Mouse (Mus musculus) bone marrow macrophage, adult 2 months (primary cell): Measurements from ENCODE around the gene Tbc1d5. TPM values are rescaled to one million over a fixed set of nuclear protein-coding genes. Genes with fewer than 3 reads are reported as not detected.
A peak's percentile ranks its signal among the peaks of the same experiment; 100 is the strongest.

ENCODE experiments used
- H3K27ac ChIP-seq: 2 replicates; pipeline ENCODE4 v1.5.1; 2012; ENCODE audit warnings: low read depth, low read length; ENCODE audit not compliant: insufficient read depth
- H3K4me1 ChIP-seq: 2 replicates; pipeline ENCODE4 v1.6.1; 2012; ENCODE audit warnings: low read length; ENCODE audit not compliant: control insufficient read depth, insufficient read depth
- H3K4me3 ChIP-seq: 2 replicates; pipeline ENCODE4 v1.5.1; 2012; ENCODE audit warnings: mild to moderate bottlenecking, low read length, moderate library complexity; ENCODE audit not compliant: insufficient read depth
- CTCF ChIP-seq: IDR thresholded peaks from 2 replicates; pipeline ENCODE4 v1.5.1; 2012; ENCODE audit warnings: low read depth, mild to moderate bottlenecking, low read length, moderate library complexity
- POLR2A ChIP-seq: IDR thresholded peaks from 2 replicates; pipeline ENCODE4 v1.6.1; 2012; ENCODE audit warnings: mild to moderate bottlenecking, low read depth, low read length, borderline replicate concordance
- polyA plus RNA-seq: library from polyadenylated mRNA; stranded (reverse); fragments of >200 nt; gene quantifications from 2 replicates; pipeline ENCODE4 v1.2.4, GENCODE M21; 2012; ENCODE audit not compliant: missing spikeins, insufficient read depth, insufficient read length

Tbc1d5 gene
- polyA plus RNA-seq, 1 experiment = 41.9 TPM

DNA sequence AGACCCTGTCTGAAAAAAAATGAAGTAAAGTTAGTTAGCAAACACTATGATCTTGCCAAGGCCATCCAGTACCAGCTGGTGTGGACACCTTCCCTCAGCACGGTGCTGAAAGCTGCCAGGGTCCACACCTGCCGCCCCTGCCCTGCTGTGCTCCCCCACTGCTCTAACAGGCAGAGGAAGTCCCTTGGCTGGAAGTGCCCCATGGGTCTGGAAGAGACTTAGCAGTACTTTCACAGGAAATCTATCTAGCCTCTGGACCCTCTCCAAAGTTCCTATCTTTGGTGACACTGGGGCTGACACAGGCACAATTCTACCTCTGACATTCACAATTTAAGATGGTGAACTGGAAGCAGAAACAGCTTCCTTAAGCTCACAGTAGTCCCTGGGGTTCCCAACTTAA lies 442.1 kb downstream of the Tbc1d5 start:
- H3K27ac ChIP-seq = peak overlapping the region; percentile 48
- no peak overlapping the region for H3K4me3 ChIP-seq
- peaks cover 45% of the 10 kb centered on the region for H3K4me1 ChIP-seq
- TF ChIP-seq POLR2A (no peak), CTCF (no peak)

DNA sequence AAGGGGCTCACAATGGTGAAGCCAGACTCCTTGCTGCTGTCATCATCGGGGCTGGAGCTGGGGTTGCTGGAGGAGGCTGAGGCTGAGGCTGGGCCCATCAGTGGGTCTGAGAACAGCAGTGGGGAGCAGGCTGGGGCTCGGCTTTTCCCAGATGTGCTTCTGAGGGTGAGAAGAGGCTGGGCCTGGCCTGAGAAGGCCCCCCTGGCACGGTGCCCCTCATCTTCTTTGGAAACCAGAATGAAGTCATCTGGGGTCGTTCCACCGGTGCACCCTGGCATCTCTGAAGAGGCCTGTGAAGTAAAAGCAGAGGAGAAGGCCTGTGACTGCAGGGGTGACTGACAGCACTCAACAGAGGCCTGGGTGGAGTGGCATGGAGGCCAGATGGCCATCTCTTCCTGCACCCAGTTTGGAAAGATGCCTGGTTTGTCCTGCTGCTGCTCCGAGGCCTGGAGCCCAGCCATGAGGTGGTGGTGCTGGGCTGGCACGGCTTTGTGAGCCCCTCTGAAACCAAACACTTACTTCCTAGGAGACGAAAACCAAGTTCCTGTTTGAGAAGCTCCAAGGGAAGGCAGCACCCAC lies 443.1 kb downstream of the Tbc1d5 start:
- Histone ChIP-seq H3K27ac (peak overlapping the region; percentile 88), H3K4me3 (no peak overlapping the region), H3K4me1 (peaks cover 45% of the 10 kb centered on the region)
- no peak for TF ChIP-seq POLR2A

DNA sequence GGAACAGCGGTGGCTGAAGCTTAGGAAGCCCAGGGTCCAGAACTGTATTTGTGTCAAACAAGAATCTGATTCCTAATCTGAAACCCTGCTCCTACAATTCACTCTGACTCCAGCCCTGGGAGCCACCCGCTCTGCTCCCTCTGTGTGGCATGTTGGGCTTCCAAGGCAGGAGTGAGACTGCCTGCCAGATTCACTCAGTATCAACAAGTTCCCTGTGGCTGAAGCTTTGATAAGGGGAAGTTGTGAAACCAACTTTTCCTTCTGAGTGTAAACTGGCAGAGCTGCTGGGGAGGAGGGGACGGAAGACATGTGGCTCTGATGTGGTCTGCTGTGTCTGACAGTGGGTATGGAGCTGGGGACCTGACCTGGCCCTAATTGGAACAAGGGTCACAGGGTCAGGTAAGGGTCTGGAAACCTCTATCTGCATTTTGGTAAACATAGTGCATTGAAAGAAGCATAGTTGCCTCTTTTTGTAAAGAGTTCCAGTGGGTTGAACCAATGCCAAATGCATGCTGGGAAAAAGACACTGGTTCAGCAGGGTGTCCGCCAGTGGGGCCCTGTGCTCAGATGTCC lies 443.7 kb downstream of the Tbc1d5 start:
- Histone ChIP-seq H3K27ac (peak overlapping the region; percentile 88), H3K4me1 (peaks cover 46% of the 10 kb centered on the region), H3K4me3 (no peak overlapping the region)
- TF ChIP-seq CTCF (no peak), POLR2A (no peak)

DNA sequence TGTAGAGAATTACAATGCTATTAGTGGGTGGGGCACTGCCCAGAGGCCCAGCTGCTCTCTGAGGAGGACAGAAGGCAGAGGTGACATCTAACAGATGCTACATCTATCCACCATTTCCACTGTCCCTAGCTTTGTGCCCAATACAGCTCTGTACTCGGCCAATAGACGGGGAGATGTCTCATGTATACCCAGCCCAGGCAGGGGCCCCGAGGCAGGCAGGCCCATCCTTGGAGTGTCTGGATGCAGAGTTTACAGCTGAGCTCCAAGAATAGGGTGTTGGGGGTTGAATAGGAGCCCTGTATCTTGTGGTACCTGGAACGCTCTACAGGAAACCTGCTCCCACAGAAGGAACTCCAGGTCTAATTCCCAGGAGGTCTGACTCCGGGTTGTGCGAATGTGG lies 444.4 kb downstream of the Tbc1d5 start:
- TF ChIP-seq CTCF = no peak
- TF ChIP-seq POLR2A = no peak
- Histone ChIP-seq H3K4me3 (no peak overlapping the region), H3K27ac (peak overlapping the region; percentile 88), H3K4me1 (peaks cover 53% of the 10 kb centered on the region)

DNA sequence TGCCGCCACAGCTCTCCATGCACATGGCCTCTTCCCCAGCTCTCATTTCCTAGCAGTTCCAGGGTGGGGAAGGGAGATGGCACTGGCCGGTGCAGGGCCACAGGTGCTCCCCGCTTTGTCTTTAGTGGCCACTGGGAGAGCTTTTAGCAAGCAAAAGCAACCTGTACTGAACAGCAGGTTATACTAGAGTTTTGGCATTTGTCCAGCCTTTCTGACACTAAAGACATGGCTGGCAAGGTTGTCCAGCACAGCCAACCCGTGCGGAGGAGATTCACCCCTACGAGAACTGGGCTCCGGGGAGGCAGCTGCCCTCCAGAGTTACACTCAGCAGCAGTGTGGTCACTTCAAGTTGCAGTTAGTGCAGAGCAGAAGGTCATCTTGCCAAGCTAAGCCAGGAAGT lies 445.8 kb downstream of the Tbc1d5 start:
- peaks cover 64% of the 10 kb centered on the region for H3K4me1 ChIP-seq
- no peak overlapping the region for H3K27ac ChIP-seq
- TF ChIP-seq POLR2A = no peak
- H3K4me3 ChIP-seq = no peak overlapping the region

DNA sequence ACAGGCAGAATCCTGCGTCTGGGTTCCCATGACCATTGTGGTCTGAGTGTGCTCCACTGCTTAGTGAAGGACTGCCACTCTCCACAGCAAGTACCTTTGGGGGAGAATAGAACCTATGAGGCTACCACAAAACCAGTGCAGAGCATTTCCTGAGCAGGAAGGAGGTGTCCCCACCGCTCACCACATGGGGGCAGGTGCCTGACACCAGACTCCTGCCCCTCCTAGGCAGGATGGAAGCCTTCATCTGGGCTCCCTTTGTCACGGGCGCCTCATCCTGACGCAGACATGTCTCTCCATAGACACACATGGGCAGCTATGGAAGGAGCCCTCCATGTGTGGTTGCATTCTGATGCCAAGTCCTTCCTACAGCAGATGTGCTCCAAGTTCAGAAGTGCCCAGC lies 447.3 kb downstream of the Tbc1d5 start:
- Histone ChIP-seq H3K27ac (no peak overlapping the region), H3K4me1 (peaks cover 58% of the 10 kb centered on the region), H3K4me3 (no peak overlapping the region)
- TF ChIP-seq CTCF (no peak), POLR2A (no peak)

DNA sequence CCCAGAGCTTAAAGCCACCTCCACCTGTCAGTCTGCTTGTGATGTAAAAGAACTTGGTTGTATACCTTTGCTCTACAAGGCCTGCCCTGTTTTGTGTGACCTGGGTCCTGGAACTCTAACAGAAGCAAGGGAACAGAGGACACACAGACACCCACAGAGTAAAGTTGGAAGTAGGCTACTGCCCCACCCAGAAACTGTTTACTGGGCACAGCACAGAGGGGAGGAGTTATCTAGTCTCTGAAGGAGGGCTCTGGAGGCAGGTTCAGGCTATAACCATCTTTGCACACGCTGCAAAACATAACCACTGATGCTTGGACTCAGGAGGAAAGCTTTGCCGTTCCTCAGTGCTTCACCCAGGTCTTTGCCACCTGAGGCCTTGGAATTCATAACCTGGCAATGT lies 448.3 kb downstream of the Tbc1d5 start:
- peaks cover 51% of the 10 kb centered on the region for H3K4me1 ChIP-seq
- H3K27ac ChIP-seq = no peak overlapping the region
- no peak for TF ChIP-seq CTCF
- no peak for TF ChIP-seq POLR2A

DNA sequence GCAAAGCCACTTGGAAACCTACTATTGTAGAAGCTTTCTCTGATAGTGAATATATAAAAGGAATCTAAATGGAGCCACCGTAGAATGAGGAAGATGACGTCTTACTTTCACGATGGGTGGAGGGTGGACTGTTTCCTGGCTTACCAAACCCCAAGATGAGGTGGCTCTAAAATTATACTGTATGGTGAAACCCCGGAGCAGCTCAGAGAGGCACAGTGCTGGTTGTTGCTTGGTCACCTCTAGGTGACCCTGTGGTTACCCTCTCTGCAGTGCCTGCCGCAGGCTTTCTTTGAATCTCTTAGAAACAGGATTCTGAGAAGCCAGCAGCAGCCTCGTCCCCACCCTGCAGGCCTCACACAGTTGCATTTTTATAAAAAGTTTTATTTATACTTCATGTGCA lies 449.6 kb downstream of the Tbc1d5 start:
- Histone ChIP-seq H3K27ac (peak overlapping the region; percentile 59), H3K4me3 (no peak overlapping the region), H3K4me1 (peaks cover 40% of the 10 kb centered on the region)
- TF ChIP-seq POLR2A = no peak
- TF ChIP-seq CTCF = no peak

More for the DNA sequence above, 448.3 kb downstream of the Tbc1d5 start:
- H3K4me3 ChIP-seq = no peak overlapping the region

DNA sequence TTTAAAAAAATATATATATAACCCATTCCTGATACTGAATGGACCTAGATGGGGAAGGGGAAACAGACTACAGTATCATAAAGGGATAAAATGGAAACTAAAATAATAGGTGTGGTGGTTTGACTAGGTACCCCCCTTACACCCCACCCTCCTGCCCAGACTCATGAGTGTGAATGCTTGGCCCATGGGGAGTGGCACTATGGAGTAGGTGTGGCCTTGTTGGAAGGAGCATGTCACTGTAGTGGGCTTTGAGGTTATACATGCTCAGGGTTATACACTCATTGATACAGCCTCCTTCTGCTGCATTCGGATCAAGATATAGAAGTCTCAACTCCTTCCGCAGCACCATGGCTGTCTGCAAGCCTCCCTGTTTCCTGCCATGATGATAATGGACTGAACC lies 450.1 kb downstream of the Tbc1d5 start:
- Histone ChIP-seq H3K4me1 (peaks cover 34% of the 10 kb centered on the region), H3K4me3 (no peak overlapping the region)
- TF ChIP-seq POLR2A (no peak), CTCF (no peak)

DNA sequence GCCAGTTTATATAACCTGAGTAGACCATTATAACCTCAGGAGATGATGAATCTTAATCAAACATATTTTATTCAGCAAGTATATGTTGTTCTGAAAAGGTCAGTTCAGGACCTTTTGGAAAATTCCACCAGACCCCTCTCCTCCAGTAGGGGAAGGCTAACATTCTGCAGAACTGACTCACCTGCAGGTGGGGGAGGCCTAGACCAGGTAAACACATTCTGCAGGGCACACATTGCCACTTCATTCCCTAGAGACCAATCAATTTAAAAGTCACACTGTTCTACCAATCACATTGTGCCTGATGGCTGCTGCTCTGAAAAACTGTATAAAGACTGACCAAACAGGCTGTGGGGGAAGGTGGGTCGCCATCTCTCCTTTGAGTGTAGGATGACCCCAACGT lies 452.9 kb downstream of the Tbc1d5 start:
- no peak for TF ChIP-seq POLR2A
- Histone ChIP-seq H3K27ac (no peak overlapping the region), H3K4me1 (peaks cover 30% of the 10 kb centered on the region), H3K4me3 (no peak overlapping the region)

More for the DNA sequence above, 450.1 kb downstream of the Tbc1d5 start:
- peak overlapping the region; percentile 7; the same call in 1 of the 2 replicates for H3K27ac ChIP-seq
